ENCODE assay signal across 15 mouse cellular contexts in the genomic region with DNA sequence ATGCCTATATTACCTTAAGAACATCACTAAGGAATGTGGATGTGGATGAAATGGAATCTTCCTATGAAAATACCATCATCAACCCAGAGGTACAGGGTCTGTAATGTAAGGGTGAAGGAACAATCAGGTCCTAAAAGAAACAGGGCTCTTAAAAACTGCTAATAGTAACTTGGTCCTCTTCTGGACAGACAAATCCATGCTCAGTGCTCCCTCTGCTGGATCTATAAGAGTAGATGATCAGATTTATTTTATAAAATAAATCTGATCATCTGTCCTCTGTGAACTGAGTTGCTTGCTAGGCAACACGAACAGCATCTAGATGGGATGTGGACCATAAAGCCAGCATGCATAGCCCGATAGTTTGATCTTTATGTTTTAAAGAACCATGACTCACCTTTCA.
DNase-seq lines count a peak whose midpoint lies in the region; TF ChIP-seq lines count a peak whose summit lies in the region.
"Had no signal": no experiment of that assay in that cellular context is flagged by ENCODE, and none has a peak within 500 bp of the region (broad histone marks: within the 10 kb centered on the region; RNA-seq: fewer than 3 reads in every experiment).

No protein-coding gene starts in this region.

- intact Hi-C loops in gastrocnemius, adult 2 months (cut with DNase I) = no loop called here

- H3K9ac ChIP-seq in liver, adult 2 months (ENCODE audit: low read depth, low read length) = no peak overlapping the region
- H3K9ac ChIP-seq: stomach, embryonic 15.5 days had no signal

- no peak for DNase-seq in gastrocnemius, adult 2 months
- DNase-seq in gastrocnemius, postnatal 10 days = no peak
- DNase-seq in liver, adult 2 months (ENCODE audit: extremely low read depth, low read depth, low spot score) = peak; percentile 63
- DNase-seq in liver (no peak), NIH3T3 (ENCODE audit: low read depth) (peak; percentile 46)
- DNase-seq in mesoderm, embryonic 11.5 days (ENCODE audit: low read depth, low spot score) = peak; percentile 12
- DNase-seq in urinary bladder, postnatal 14 days (ENCODE audit: low spot score) = no peak
- no peak for DNase-seq in lung, adult 18-20 months
- DNase-seq: adrenal gland, adult 2 months; cerebellum, adult 18-20 months; gastrocnemius, postnatal 25 days; kidney, postnatal 14 days; lung, postnatal 4 days; right cerebral cortex, adult 18-20 months had no signal

- no peak overlapping the region for H3K27ac ChIP-seq in gastrocnemius, adult 2 months
- no peak overlapping the region for H3K27ac ChIP-seq in liver, adult 2 months (replicated peaks; ENCODE audit: insufficient read depth, low read depth, low read length)
- H3K27ac ChIP-seq: stomach, embryonic 15.5 days had no signal

- H3K4me3 ChIP-seq in gastrocnemius, adult 2 months = no peak overlapping the region
- H3K4me3 ChIP-seq in liver, adult 2 months (ENCODE audit: insufficient read depth, low read depth, low read length) = no peak overlapping the region
- H3K4me3 ChIP-seq: stomach, embryonic 15.5 days had no signal

- whole genome bisulfite sequencing in liver, adult 2 months = 53% methylated on average over 2 of the region's 2 CpGs

- no peaks in the 10 kb centered on the region for H3K27me3 ChIP-seq in liver, adult 2 months (ENCODE audit: control insufficient read depth, insufficient read depth, low read length)
- H3K27me3 ChIP-seq: stomach, embryonic 15.5 days had no signal

- TF ChIP-seq POLR2A in liver, adult 2 months (IDR thresholded peaks at IDR 0.05; ENCODE audit: extremely low read depth, insufficient read depth, low read length) = no peak

- TF ChIP-seq CTCF in gastrocnemius, adult 2 months (IDR thresholded peaks at IDR 0.05) = peak; percentile 25; the same call in 1 of the 2 replicates
- peak; percentile 23; the same call in 1 of the 2 replicates for TF ChIP-seq CTCF in liver, adult 2 months (IDR thresholded peaks at IDR 0.05; ENCODE audit: low read depth, low read length)

- no peaks in the 10 kb centered on the region for H3K36me3 ChIP-seq in liver, adult 2 months (ENCODE audit: control insufficient read depth, insufficient read depth, low read length)
- H3K36me3 ChIP-seq: stomach, embryonic 15.5 days had no signal

- no peaks in the 10 kb centered on the region for H3K79me2 ChIP-seq in liver, adult 2 months (ENCODE audit: control insufficient read depth, insufficient read depth, low read length)

- H3K4me1 ChIP-seq in liver, adult 2 months (ENCODE audit: control insufficient read depth, insufficient read depth, low read length) = no peaks in the 10 kb centered on the region
- H3K4me1 ChIP-seq: stomach, embryonic 15.5 days had no signal

Comparison
In these comparisons a context has a peak if more than half of its experiments do, and no peak if none do; other contexts are left out.
1. DNase-seq: peak in liver, adult 2 months (single experiment), NIH3T3 (single experiment) and mesoderm, embryonic 11.5 days (single experiment); none in gastrocnemius, adult 2 months (single experiment), gastrocnemius, postnatal 10 days (single experiment), liver (single experiment), urinary bladder, postnatal 14 days (single experiment) and lung, adult 18-20 months (0 of 2).